Mouse (Mus musculus) yolk sac, embryonic 10.5 days (tissue): ENCODE measurements at regions not wholly inside any gene's neighbourhood (a gene's known extent, or its start where the extent isn't known, plus 50 kb on each side); places are given as distances from the start of the nearest gene placed in this dataset.

Experiments used
- DNase-seq: peaks from one replicate; pipeline ENCODE4 v3.0.0-alpha.2; 2017; ENCODE audit warnings: low spot score

DNA sequence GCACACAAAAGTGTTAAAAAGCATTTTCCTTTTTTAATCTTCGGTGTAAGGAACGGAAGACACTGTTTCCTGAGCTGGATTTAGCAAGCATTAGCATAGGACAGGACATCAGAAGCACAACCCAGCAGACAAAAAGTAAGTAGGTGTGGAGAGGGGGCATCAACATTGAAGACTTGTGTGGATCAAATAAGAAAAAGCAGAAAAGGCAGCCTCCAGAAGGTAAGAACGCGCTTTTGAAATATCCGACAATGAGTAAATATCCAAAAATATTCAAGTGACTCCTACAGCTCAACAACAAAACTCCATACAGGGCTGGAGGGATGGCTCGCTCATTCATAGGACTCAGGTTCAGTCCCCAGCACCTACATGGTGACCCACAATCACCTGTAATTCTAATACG, 286.9 kb downstream of the Pdcd6ip start:
- no peak for DNase-seq

DNA sequence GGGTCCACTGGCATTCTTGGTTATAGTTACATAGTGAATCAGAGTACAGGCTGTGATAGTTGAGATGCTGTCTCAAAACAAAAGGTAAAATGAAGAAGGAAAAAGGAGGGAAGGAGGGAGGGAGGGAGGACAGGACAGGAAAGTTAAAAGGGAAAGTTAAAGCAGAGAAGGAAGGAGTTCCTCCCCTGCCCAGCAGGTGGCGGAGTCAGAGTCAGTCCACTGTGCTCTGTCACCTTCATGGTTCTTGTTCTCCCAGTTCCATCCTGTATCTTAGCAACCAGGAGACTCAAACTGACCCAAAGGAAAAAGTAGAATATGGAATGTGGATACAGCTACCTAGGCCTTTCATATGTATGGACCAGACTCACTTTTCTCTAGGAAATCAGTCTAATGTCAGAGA, 288.3 kb downstream of the Pdcd6ip start:
- DNase-seq = no peak

DNA sequence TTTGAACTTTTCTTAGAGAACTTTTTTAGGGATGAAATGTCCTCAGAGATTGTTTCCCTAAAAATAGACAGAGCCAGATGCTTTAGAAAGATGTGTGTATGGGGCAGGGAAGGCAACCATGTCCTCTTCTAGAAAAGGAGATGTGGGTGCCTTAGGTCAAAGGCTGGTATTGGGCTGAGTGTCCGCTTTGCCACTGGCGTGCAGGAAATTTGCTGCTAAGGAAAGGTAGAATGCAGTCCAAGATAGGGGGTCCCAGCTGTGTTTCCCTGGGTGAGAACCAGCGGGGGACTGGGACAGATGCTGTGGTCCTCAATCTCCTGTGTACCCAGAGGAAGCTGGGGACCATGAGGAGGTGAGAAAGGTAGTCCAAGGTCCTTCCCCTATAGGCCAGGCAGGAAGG, 291.0 kb downstream of the Pdcd6ip start:
- no peak for DNase-seq

DNA sequence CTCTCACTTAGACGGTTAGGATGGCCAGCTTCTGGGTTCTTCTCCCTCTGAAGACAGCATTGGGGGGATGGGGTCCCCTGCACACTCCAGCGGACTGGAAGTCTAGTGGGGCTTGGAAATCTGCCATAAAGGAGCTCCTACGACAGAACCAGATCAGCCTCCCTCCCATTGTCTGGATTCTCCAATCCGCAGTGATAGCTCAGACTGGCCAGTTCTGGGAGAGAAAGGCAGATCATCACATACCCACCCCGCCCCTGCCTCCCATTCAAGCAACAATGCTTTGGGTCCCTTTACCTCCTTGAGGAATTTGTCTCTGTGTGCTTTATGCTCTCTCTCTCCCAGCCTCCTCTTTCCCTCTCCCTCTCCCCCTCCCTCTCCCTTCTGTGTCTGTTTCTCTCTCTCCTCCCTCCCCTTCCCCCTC, 292.5 kb downstream of the Pdcd6ip start:
- no peak for DNase-seq

DNA sequence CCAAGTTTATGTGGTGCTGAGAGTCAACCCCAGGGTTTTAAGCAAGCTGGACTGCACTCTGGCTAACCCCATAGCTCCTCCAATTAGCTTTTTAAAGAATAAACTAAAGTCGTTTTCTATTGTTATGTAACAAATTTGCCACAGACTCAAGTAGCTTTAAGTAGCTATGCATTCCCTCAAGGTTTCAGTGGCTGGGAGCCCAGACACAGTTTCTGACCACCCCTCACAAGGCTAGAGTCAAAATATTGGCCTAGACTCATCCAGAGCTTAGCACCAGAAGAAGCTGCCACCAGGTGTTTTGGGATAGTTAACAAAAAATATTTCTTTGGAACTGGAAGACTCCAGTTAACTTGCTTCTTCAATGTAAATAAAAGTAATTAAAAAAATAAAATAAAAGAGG, 293.4 kb downstream of the Pdcd6ip start:
- no peak for DNase-seq

DNA sequence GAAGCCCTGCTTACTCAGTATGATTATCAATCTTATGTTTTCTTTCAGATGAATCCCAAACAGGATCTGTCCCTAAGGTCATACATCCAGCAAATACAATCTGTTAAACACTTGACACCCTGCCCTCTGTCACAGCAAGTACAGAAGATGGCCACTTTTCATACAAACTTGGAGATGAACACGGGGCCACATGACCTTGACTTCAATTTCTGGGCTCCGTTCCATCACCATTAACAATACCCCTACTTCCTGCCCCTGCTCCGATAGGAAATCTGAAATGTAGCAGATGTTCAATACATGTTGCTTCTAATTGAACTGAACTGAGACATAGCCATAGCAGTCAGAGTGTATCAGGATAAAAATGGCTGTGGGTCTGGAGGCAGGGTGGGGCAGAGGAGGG, 294.2 kb downstream of the Pdcd6ip start:
- no peak for DNase-seq

DNA sequence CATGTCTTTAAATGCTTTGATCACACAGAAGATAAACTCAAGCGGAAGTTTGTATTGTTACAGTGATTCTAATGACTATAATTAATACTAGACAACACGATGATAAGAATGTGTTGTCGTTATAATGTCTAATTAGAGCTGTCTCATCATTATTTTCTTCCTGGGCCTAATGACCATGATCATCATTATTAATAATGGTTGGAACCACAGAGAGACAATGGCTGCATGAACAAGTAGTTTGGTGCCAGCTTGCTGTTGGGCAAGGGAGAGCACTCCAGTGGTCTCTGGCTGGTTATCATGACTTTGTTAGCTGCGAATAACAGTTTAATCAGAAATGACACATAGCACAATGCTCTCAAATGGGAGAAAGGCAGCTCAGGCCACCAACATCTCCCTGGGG, 296.4 kb downstream of the Pdcd6ip start:
- no peak for DNase-seq

DNA sequence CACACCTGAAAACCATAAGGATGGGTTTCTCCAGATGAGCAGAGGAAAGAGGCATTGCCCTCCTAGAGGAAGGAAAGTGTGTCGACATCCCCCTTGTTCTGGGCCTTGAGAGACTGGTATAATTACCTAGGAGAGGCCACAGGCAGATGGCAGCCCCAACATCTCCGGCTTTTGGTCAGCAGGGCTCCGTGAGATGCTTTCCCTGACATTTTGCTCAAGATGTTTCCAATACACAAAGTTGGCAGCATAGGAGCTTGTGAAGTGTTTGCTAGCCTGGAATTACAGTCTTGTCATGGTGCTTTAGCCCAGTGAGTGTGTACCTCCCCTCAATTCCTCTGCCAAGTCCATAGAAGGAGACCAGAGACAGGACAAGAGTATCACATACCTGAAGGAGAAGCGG, 299.5 kb downstream of the Pdcd6ip start:
- DNase-seq = no peak

DNA sequence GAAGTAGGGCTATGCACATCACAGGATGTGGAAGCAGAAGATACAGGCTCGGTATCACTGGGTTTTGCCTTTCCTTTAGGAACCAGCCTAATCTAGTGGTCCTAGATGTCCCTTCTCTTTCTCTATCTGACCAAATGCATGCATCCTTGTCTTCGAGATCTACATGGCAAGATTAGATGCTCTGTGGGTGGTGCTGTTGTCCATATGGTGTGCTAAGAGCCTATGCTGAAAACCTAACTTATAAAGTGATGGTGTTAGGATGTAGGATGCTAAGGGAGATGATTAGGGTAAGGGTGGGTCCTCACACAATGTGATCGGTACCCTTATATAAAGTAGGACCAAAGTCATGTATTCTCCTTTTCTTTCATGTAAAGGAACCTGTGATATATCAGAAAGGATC, 313.7 kb downstream of the Pdcd6ip start:
- DNase-seq = no peak

DNA sequence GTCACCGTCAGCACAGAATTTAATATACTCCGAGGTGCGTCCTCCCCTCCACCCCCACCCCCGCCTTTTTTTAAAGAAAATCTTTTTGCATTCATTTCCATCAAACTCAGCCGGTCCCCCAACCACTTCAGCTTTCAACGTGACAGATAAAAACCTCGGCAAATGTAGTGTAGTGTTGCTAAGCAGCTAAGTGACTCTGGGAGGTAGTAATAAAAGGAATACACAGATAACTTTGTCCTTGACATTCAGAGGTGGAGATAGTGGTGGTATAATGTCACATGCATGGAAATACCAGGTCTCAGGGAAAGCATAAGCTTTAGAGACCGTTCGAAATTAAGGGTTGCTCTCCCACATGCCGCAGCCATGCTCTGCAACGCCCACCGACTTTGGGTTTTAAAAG, 320.7 kb downstream of the Pdcd6ip start:
- no peak for DNase-seq

DNA sequence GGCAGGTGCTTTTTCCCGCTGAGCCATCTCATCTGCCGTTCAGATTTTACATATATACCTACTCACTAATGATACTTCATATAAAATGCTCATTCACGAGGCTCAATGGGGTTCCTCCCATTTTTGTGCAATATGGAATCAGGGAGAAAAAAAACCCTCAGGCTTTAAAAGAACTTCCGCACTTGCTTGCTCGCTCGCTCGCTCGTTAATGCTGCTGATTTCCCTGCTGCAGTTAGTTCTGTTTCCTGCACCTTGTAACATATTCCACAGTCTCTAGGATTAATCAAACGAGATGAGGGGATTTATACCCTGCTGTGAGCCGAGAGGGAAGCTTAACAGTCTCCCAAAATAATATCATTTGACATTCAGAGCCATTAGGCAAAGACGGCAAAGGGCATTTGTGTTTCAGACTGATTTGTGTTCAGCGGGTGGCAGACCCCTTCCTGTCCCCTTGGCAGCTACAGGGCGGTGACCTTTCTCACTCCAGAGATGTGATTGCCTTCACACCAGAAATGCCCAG, 326.4 kb downstream of the Pdcd6ip start:
- no peak for DNase-seq

DNA sequence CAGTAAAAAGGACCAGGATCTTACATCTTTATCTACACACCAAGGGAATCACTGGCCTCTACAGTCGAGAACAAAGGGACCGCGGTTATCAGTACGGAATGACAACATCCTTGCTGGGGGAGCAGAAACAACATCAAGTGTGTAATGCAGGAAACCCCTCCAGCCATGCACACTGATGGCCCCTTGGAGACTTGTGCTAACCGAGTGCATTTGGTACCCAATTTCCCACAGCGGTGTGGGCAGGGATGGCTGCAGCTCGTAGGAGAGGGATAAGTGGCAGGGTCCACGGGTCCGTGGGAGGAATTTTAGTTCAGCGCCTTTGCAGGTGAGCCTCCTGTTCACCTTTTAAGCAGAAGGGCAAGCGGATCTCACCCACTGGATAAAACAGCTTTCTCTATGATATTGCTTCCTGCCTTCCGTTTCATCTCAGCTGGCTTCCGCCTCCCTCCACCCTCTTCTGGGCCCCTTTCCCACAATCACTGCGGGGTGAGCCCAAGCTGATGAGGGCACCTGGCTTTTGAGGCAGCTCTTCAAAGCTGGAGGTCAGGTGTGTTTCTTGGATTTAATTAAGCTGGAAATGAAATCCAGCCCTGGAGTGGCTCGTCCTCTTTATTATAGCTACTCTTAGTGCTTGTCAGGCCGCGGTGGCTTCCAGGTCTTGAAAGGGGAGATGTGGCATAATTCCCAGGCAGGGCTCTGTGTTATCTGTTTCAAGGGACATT, 327.5 kb downstream of the Pdcd6ip start:
- DNase-seq = no peak

DNA sequence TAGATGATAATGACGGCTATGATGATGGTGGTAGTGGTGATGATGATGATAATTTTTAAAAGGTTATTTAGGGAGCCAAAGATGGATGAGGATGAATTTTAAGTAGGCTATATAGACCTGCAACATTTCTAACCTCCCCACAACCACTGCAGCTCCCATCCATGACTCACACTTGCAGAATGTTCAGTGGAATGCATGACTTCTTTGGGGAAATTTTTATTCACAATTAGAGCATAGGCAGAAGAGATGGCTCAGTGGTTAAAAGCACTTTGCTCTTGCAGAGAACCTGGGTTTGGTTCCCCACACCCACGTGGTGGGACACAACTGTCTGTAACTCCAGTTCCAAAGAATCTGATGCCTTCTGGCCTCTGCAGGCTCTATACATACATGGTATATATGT, 329.5 kb downstream of the Pdcd6ip start:
- DNase-seq = no peak

DNA sequence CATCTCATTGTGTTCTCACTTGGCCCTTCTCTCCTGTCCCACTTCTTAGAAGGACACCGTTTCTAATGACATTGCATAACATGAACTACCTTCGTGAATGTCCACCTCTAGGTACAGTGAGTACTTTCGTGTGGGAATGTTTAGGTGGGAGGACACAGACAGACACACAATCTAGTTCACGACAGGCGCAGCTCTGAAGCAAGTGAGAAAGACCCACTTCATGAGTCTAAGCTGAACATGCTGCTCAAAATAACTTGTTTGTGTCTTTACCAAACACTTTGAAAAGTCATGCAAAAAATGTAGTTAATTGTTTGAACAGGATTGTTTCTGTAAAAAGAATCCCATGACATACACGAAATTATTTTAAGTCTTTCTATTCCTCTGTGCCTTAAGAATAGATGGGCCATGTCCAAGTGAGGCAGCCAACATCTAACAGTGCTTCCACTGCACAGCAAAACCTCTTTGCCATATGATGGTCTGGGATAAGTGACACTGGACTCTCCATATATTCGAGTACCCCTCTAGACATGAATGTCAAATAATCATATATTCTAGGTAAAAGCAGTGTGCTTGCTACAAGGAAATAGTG, 336.2 kb downstream of the Pdcd6ip start:
- DNase-seq = no peak

DNA sequence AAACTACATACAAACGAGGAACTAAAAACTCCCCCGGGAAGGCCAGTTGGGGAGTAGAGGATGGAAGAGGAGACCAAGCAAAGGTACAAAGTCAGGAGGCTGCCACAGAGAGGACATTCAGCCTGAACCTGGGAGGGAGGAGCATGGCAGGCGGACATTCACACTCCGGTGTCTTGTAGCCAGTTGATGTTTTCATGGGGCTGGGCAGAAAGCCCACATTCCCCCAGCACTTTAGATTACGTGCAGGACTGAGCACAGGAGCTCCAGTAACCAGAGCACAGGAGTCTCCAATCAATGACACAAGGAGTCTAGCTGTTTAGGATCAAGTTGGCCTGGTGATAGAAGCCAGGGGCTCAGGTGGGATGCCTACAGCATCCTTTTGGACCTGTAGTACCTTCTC, 360.1 kb downstream of the Pdcd6ip start:
- no peak for DNase-seq

DNA sequence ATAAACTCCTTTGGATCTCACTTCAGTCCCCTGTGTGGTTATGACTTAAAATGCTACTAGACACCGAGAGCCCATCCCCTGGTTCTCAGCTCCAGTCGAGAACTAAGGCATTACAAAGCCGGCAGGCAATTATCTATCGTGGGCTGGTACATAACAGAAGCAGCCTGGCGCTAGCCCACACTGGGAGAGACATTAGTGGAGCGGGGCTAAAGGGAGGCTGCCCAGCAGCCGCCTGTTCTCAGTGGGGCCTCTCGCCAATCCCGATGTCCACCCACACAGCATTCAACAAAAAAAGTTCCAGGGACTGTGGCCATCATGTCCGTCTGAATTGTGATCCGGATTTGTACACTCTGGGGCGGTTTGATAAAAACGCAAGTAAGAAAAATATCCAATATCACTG, 361.5 kb downstream of the Pdcd6ip start:
- DNase-seq = no peak

DNA sequence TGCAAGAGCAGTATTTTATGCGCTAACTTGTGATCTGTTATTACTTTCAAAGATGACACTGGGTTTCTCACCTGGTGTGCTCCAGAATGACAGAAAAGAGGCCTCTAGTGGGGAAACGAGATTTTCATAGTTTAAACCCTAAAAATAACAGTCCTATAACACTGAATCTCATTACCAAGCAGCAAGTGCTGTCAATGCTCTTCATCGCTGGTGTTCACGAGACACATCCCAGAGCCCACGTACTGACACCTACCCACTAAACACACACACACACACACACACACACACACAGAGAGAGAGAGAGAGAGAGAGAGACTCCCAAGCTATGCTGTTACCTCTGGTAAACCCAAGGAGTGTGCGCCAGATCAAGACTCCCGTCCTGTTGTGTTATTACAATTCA, 365.9 kb downstream of the Pdcd6ip start:
- no peak for DNase-seq

DNA sequence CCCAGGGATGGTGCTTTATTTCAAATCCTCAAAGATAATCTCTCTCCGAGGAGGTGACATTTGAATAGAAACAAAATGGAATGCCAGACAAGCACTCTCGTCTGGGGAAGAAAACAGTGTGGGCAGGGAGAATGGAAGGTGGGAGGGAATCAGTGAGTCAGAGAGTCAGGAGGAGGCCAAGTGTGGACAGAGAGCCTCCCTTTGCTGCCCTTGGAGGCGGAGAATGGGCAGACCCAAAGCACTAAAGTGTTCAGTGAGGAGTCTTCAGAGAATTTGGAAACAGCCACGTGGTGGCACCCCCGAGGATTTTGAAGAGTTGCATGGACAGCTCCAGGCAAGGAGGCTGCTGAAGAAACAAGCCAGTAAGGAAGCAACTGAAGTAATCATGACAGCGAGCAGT, 367.2 kb downstream of the Pdcd6ip start:
- DNase-seq = no peak

DNA sequence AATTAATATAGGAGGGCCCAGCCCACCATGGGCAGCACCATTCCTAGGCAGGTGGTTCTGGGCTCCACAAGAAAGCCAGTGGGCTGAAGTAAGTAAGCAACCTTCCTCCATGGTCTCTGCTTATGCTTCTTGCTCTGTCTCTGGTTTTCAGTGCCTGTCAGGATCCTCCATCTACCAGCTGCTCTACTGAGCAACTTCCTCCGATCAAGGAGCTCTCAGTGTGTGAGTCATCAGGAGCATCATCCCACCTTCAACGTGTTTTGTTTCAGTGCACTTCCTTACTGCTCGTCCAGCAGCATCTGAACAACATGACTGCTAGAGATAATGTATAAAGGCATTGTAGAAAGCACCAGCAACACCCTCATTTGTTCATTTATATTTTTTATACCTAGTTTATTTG, 368.0 kb downstream of the Pdcd6ip start:
- DNase-seq = no peak

DNA sequence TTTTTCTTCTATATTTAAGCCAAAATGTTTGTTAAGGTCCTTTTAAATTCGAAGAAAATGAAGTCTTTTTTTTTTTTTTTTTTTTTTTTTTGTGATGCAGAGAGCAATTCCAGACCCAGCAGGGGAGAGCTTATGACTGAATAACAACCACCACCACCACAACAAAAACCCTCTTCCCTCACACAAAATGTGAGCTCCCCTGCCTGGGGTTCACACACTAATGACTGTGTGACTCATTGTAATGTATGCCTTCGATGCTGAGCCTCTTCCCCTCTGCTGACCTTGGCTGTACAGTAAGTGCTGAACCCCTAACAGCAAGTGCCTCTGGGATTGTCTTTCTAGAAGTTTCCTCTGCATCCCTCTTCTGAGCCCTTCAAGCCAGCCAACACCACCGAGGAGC, 383.6 kb downstream of the Pdcd6ip start:
- DNase-seq = no peak

DNA sequence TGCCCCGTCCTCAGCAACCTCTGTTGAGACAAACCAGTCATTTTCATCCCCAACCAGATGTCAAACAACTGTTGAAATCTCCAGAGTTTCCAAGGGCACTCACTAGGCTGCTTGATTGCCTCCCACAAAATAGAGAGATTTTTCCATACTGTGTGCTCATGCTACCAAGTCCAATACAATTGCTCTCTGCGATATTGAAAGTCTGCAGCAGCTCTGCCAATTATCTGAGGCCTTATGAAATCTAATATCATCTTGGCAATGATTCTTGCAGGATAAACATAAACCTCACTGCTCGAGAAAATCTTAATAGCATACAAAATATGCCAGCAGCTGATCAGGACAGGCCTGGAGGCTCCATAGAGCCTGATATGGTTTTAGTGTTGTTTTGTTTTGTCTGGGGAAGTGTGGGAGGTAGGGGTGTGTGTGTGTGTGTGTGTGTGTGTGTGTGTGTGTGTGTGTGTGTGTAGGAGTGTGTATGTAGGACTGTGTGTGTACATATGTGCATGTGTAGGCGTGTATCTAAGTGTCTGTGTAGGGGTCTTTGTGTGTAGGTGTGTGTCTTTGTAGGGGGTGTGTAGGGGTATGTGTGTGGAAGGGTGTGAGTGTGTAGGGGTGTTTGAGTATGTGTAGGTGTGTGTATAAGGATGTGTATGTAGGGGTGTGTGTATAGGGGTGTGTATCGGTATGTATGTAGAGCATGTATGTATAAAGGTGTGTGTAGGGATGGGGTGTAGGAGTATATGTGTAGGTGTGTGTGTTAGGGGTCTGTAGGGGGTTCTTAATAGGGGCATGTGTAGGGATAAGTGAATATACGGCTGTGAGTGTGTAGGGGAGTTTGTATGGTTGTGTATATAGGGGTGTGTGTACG, 398.1 kb downstream of the Pdcd6ip start:
- no peak for DNase-seq

DNA sequence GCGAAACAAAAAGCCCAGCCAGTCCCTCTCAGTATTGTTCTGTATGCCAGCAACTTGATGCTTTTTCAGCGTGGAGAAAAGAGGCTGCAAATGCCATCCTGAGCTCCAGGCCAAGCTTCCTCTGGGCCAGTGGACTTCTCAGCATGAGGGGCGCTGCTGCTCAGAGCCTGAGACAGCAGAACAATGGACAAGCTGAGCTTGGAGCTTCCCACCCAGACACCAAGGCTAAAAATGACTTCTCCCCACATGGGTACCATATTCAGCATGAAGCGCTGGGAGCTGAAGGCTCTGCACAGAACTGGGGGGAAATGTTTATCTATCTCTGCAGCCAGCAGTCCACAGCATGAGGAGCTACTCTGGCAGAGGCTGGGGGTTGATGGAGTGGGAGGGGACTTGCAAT, 402.3 kb downstream of the Pdcd6ip start:
- DNase-seq = no peak

DNA sequence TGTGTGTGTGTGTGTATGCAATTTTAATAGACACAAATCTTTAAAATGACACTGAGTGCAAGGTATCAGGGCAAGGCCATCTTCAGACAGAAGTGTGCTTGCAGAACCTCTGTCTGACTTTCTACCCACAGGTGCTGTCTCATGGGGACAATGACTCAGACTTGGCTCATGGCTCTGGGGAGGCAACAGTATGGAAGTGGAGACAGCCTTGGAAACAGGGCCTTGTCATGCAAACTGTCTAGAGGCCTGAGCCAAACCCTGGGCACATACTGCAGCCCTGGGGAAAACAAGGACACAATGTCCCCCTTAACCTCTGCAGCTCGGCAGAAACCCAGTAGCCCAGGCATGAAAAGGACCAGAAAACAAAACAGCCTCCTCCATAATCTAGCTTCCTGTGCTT, 405.6 kb downstream of the Pdcd6ip start:
- no peak for DNase-seq
